Mouse (Mus musculus) heart, adult 2 months (tissue): ENCODE measurements around the gene H2-Q4.

ENCODE experiments used
- CTCF ChIP-seq: fragments of 200-600 bp; IDR thresholded peaks from 2 replicates; pipeline ENCODE4 v1.8.1; 2022; ENCODE audit warnings: antibody characterized with exemption, mild to moderate bottlenecking, moderate library complexity
- EP300 ChIP-seq: fragments of 200-500 bp; IDR thresholded peaks from 2 replicates; pipeline ENCODE4 v1.6.1; 2011; ENCODE audit warnings: low read depth, low read length, control low read depth; ENCODE audit not compliant: insufficient read depth
- POLR2A ChIP-seq: fragments of 200-500 bp; IDR thresholded peaks from 2 replicates; pipeline ENCODE4 v1.6.1; 2011; ENCODE audit warnings: mild to moderate bottlenecking, low read depth, low read length, control low read depth; ENCODE audit not compliant: insufficient read depth

DNA sequence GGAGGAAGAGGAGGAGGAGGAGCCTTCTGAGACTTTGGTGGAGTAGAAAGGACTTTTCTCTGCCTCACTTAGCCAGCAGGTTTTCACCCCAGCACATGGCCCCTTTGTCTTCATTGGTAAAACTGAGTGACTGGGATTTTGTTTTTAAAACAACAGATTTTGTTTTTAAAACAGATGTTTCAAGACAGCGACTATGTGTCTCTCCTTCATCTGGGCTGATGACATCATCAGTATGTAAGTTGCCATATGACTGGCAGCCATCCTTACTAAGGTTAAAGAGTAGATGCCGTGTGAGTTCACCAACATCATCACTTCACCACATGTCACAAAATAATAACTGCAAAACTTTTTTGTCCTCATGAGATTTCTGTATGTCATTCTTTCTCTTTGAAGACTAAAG is 25.3 kb upstream of the H2-Q4 start:
- TF ChIP-seq EP300 = no peak
- TF ChIP-seq CTCF = no peak
- no peak for TF ChIP-seq POLR2A
